Mouse (Mus musculus): ENCODE results near the gene Rras2. TPM values are rescaled to one million over a fixed set of nuclear protein-coding genes. Genes with fewer than 3 reads are reported as not detected.

Gene Rras2
- total and polyA plus RNA-seq, 2 experiments from 2014 or later = 22.5 to 41.3 TPM

- peaks cover 3% of the 10 kb centered on the region; the same call in 1 of the 2 replicates for H3K4me1 ChIP-seq (ENCODE audit: insufficient read depth, low read length)
- ATAC-seq (ENCODE audit: low FRiP score) = no peak
- no peaks in the 10 kb centered on the region for H3K36me3 ChIP-seq (ENCODE audit: insufficient read depth, low read length)
- no peaks in the 10 kb centered on the region for H3K27me3 ChIP-seq (ENCODE audit: insufficient read depth, low read length)
- no peak overlapping the region for H3K4me2 ChIP-seq (ENCODE audit: low read depth, low read length, poor library complexity, severe bottlenecking)
- no peaks in the 10 kb centered on the region for H3K9me3 ChIP-seq (ENCODE audit: low read length)
- no peak overlapping the region for H3K4me3 ChIP-seq (ENCODE audit: low read depth, low read length)
- no peak for DNase-seq (ENCODE audit: low spot score)
- no peak overlapping the region for H3K9ac ChIP-seq (replicated peaks; ENCODE audit: low read length, poor library complexity, severe bottlenecking)
- WGBS = 73% methylated on average over 10 of the region's 10 CpGs
- H3K27ac ChIP-seq (ENCODE audit: low read depth, low read length) = no peak overlapping the region
- no peak for TF ChIP-seq CTCF (IDR thresholded peaks at IDR 0.05)
Measured at GRCm38 (mm10) chr7:114090892-114091545, 26.6 kb downstream of the Rras2 start.

- Histone ChIP-seq H3K4me1 (ENCODE audit: insufficient read depth, low read length) (peaks cover 3% of the 10 kb centered on the region; the same call in 1 of the 2 replicates), H3K27ac (ENCODE audit: low read depth, low read length) (no peak overlapping the region), H3K4me3 (ENCODE audit: low read depth, low read length) (no peak overlapping the region), H3K36me3 (ENCODE audit: insufficient read depth, low read length) (no peaks in the 10 kb centered on the region), H3K9me3 (ENCODE audit: low read length) (no peaks in the 10 kb centered on the region), H3K9ac (replicated peaks; ENCODE audit: low read length, poor library complexity, severe bottlenecking) (no peak overlapping the region), H3K27me3 (ENCODE audit: insufficient read depth, low read length) (no peaks in the 10 kb centered on the region), H3K4me2 (ENCODE audit: low read depth, low read length, poor library complexity, severe bottlenecking) (no peak overlapping the region)
- ATAC-seq (ENCODE audit: low FRiP score) (no peak), DNase-seq (ENCODE audit: low spot score) (no peak)
- no peak for TF ChIP-seq CTCF (IDR thresholded peaks at IDR 0.05)
- 88% methylated on average over 3 of the region's 3 CpGs for WGBS
Measured at GRCm38 (mm10) chr7:114090231-114090630, 27.4 kb downstream of the Rras2 start.

GRCm38 (mm10) chr7:114088918-114089317, 28.7 kb downstream of the Rras2 start:
- no peaks in the 10 kb centered on the region for H3K9me3 ChIP-seq (ENCODE audit: low read length)
- peaks cover 3% of the 10 kb centered on the region; the same call in 1 of the 2 replicates for H3K4me1 ChIP-seq (ENCODE audit: insufficient read depth, low read length)
- no peak overlapping the region for H3K9ac ChIP-seq (replicated peaks; ENCODE audit: low read length, poor library complexity, severe bottlenecking)
- ATAC-seq (ENCODE audit: low FRiP score) (no peak), DNase-seq (ENCODE audit: low spot score) (no peak)
- H3K4me2 ChIP-seq (ENCODE audit: low read depth, low read length, poor library complexity, severe bottlenecking) = no peak overlapping the region
- 62% methylated on average over 5 of the region's 5 CpGs for WGBS
- H3K27ac ChIP-seq (ENCODE audit: low read depth, low read length) = no peak overlapping the region
- no peaks in the 10 kb centered on the region for H3K27me3 ChIP-seq (ENCODE audit: insufficient read depth, low read length)
- TF ChIP-seq CTCF (IDR thresholded peaks at IDR 0.05) = no peak
- H3K36me3 ChIP-seq (ENCODE audit: insufficient read depth, low read length) = no peaks in the 10 kb centered on the region
- H3K4me3 ChIP-seq (ENCODE audit: low read depth, low read length) = no peak overlapping the region

GRCm38 (mm10) chr7:114087986-114088385, 29.6 kb downstream of the Rras2 start:
- 14% methylated on average over 11 of the region's 11 CpGs for WGBS
- no peak overlapping the region for H3K27ac ChIP-seq (ENCODE audit: low read depth, low read length)
- H3K9ac ChIP-seq (replicated peaks; ENCODE audit: low read length, poor library complexity, severe bottlenecking) = no peak overlapping the region
- no peak for TF ChIP-seq CTCF (IDR thresholded peaks at IDR 0.05)
- H3K4me3 ChIP-seq (ENCODE audit: low read depth, low read length) = no peak overlapping the region
- no peaks in the 10 kb centered on the region for H3K36me3 ChIP-seq (ENCODE audit: insufficient read depth, low read length)
- H3K4me1 ChIP-seq (ENCODE audit: insufficient read depth, low read length) = peaks cover 3% of the 10 kb centered on the region; the same call in 1 of the 2 replicates
- no peaks in the 10 kb centered on the region for H3K27me3 ChIP-seq (ENCODE audit: insufficient read depth, low read length)
- DNase-seq (ENCODE audit: low spot score) (no peak), ATAC-seq (ENCODE audit: low FRiP score) (no peak)
- H3K9me3 ChIP-seq (ENCODE audit: low read length) = no peaks in the 10 kb centered on the region
- no peak overlapping the region for H3K4me2 ChIP-seq (ENCODE audit: low read depth, low read length, poor library complexity, severe bottlenecking)

- no peak overlapping the region for H3K27ac ChIP-seq (ENCODE audit: low read depth, low read length)
- peaks cover 3% of the 10 kb centered on the region; the same call in 1 of the 2 replicates for H3K4me1 ChIP-seq (ENCODE audit: insufficient read depth, low read length)
- no peak overlapping the region for H3K4me3 ChIP-seq (ENCODE audit: low read depth, low read length)
- no peaks in the 10 kb centered on the region for H3K27me3 ChIP-seq (ENCODE audit: insufficient read depth, low read length)
- no peak overlapping the region for H3K9ac ChIP-seq (replicated peaks; ENCODE audit: low read length, poor library complexity, severe bottlenecking)
- 29% methylated on average over 6 of the region's 6 CpGs for WGBS
- no peaks in the 10 kb centered on the region for H3K9me3 ChIP-seq (ENCODE audit: low read length)
- no peaks in the 10 kb centered on the region for H3K36me3 ChIP-seq (ENCODE audit: insufficient read depth, low read length)
- TF ChIP-seq CTCF (IDR thresholded peaks at IDR 0.05) = no peak
- no peak overlapping the region for H3K4me2 ChIP-seq (ENCODE audit: low read depth, low read length, poor library complexity, severe bottlenecking)
- ATAC-seq (ENCODE audit: low FRiP score) (no peak), DNase-seq (ENCODE audit: low spot score) (no peak)
Measured at GRCm38 (mm10) chr7:114087341-114087740, 30.2 kb downstream of the Rras2 start.

- WGBS = 80% methylated on average over 6 of the region's 6 CpGs
- H3K27ac ChIP-seq (ENCODE audit: low read depth, low read length) = no peak overlapping the region
- peaks cover 3% of the 10 kb centered on the region; the same call in 1 of the 2 replicates for H3K4me1 ChIP-seq (ENCODE audit: insufficient read depth, low read length)
- H3K27me3 ChIP-seq (ENCODE audit: insufficient read depth, low read length) = no peaks in the 10 kb centered on the region
- no peaks in the 10 kb centered on the region for H3K36me3 ChIP-seq (ENCODE audit: insufficient read depth, low read length)
- no peaks in the 10 kb centered on the region for H3K9me3 ChIP-seq (ENCODE audit: low read length)
- H3K9ac ChIP-seq (replicated peaks; ENCODE audit: low read length, poor library complexity, severe bottlenecking) = no peak overlapping the region
- ATAC-seq (ENCODE audit: low FRiP score) (no peak), DNase-seq (ENCODE audit: low spot score) (no peak)
- TF ChIP-seq CTCF (IDR thresholded peaks at IDR 0.05) = no peak
- no peak overlapping the region for H3K4me2 ChIP-seq (ENCODE audit: low read depth, low read length, poor library complexity, severe bottlenecking)
- no peak overlapping the region for H3K4me3 ChIP-seq (ENCODE audit: low read depth, low read length)
Measured at GRCm38 (mm10) chr7:114086021-114086710, 31.4 kb downstream of the Rras2 start.

Data from midbrain, postnatal 0 days (tissue).